8 mouse cellular contexts compared by ENCODE assay signal in the genomic region with DNA sequence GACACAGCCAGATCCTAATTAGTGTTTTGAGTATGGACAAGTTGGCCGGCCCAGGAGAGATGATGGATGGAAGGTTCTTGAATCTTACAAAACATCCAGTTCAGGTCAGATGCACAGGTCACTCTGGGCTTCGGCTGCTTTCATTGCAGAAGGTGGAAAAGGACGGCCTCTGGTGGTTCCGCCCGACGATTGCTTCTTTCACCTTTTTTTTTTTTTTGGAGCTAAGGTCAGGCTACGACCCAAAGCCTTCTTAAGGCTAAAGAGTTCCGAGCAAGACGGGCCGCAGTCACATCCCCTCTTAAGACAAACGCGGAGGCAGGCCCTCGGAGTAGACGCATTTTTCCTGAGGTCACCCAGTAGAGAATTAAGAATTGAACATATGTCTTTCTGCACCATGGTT. TPM values are rescaled to one million over a fixed set of nuclear protein-coding genes. Genes with fewer than 3 reads are reported as not detected.
DNase-seq lines count a peak whose midpoint lies in the region; ATAC-seq and TF ChIP-seq lines count a peak whose summit lies in the region.

No protein-coding gene starts in this region.

- no peak for DNase-seq in layer of hippocampus, adult 2 months (ENCODE audit: low spot score in 2 of 2)
- no peak for DNase-seq in layer of hippocampus, adult 9-10 months (ENCODE audit: low spot score)
- DNase-seq in cerebellum, adult 11 months = peak; percentile 63
- peak; percentile 31 for DNase-seq in heart, postnatal 25 days (ENCODE audit: low spot score)
- DNase-seq in kidney, postnatal 4 days = peak; percentile 66 to 81
- DNase-seq in spleen, adult 2 months (ENCODE audit: low read depth in 1 of 2, low spot score in 2 of 2) = peak; percentile 32 to 34

- H3K36me3 ChIP-seq in forebrain, embryonic 12.5 days (replicated peaks) = peaks cover 9% of the 10 kb centered on the region; the same call in 1 of the 2 replicates
- no peaks in the 10 kb centered on the region for H3K36me3 ChIP-seq in spleen, adult 2 months (ENCODE audit: control insufficient read depth, insufficient read depth, low read length)

- peak; percentile 79 for TF ChIP-seq CTCF in layer of hippocampus, adult 2 months (conservative IDR thresholded peaks at IDR 0.05)
- TF ChIP-seq CTCF in spleen, adult 2 months (IDR thresholded peaks at IDR 0.05; ENCODE audit: extremely low read depth, insufficient read depth, insufficient read length, insufficient replicate concordance) = peak; percentile 67; the same call in 1 of the 2 replicates

- peak; percentile 39 for ATAC-seq in forebrain, embryonic 12.5 days (ENCODE audit: low FRiP score)
- peak; percentile 70 for ATAC-seq in megakaryocyte, adult 5-6 weeks (ENCODE audit: poor library complexity, severe bottlenecking)

- TF ChIP-seq POLR2A in spleen, adult 2 months (IDR thresholded peaks at IDR 0.05; ENCODE audit: low read depth, low read length) = no peak

- H3K4me3 ChIP-seq in layer of hippocampus, adult 2 months = peak overlapping the region; percentile 77
- H3K4me3 ChIP-seq in forebrain, embryonic 12.5 days (replicated peaks) = peak overlapping the region; percentile 68
- H3K4me3 ChIP-seq in spleen, adult 2 months (ENCODE audit: extremely low read depth, insufficient read depth, insufficient read length) = peak overlapping the region; percentile 90

- H3K9me3 ChIP-seq in forebrain, embryonic 12.5 days = no peaks in the 10 kb centered on the region

- peak overlapping the region; percentile 54 for H3K9ac ChIP-seq in forebrain, embryonic 12.5 days

- H3K27me3 ChIP-seq in forebrain, embryonic 12.5 days = no peaks in the 10 kb centered on the region
- H3K27me3 ChIP-seq in spleen, adult 2 months (ENCODE audit: control insufficient read depth, insufficient read depth, low read length) = no peaks in the 10 kb centered on the region

- intact Hi-C loops in heart, postnatal 25 days (cut with DNase I) = loop anchor here (2.0 kb wide), 1 partner anchor 32 kb away; the partner anchor contains the start of gene Alas1

- peak overlapping the region; percentile 89 for H3K4me2 ChIP-seq in forebrain, embryonic 12.5 days

- peaks cover 16% of the 10 kb centered on the region for H3K4me1 ChIP-seq in forebrain, embryonic 12.5 days
- H3K4me1 ChIP-seq in spleen, adult 2 months (ENCODE audit: control insufficient read depth, insufficient read depth, insufficient read length) = peaks cover 4% of the 10 kb centered on the region; the same call in 1 of the 2 replicates

- peak overlapping the region; percentile 96 for H3K27ac ChIP-seq in layer of hippocampus, adult 2 months
- 0 out of 2 replicates have a peak overlapping the region, but pooled peaks have one; percentile 36 for H3K27ac ChIP-seq in forebrain, embryonic 12.5 days
- peak overlapping the region; percentile 76 for H3K27ac ChIP-seq in spleen, adult 2 months (ENCODE audit: insufficient read depth, low read length)

- WGBS in forebrain, embryonic 12.5 days = 2% methylated on average over 14 of the region's 14 CpGs
- WGBS in spleen, adult 2 months = under 1% methylated on average over 14 of the region's 14 CpGs

RNA-seq across cellular contexts. Expression of gene Poc1a, which starts 0.5 kb away (rescaled TPM):
- total RNA-seq in layer of hippocampus, adult 2 months (2021) = 10 to 100 TPM in 1 of 2 experiments, 1 to 10 TPM in 1; 8.6 to 14.5 TPM
- 23.4 and 23.8 TPM in 2 replicates for polyA plus RNA-seq in forebrain, embryonic 12.5 days (2016; fragmentation: Nextera tagmentation; extraction: Ambion mirVana)
- 1 to 10 TPM; 3.3 to 3.4 TPM for total RNA-seq in heart, postnatal 25 days (2021)
- total RNA-seq in megakaryocyte, adult 5-6 weeks (2015) = 26.7 and 37.1 TPM in 2 replicates
- total RNA-seq in megakaryocyte, adult 5-6 weeks (2017) = 15.7 and 23.1 TPM in 2 replicates
- polyA plus RNA-seq in spleen, adult 2 months (2012; rRNA removed) = 6.8 and 8.4 TPM in 2 replicates

RNA-seq across cellular contexts. Expression of gene Alas1, which starts 31.9 kb away (rescaled TPM):
- 100 to 1,000 TPM; 149 to 154 TPM for total RNA-seq in layer of hippocampus, adult 2 months (2021)
- polyA plus RNA-seq in forebrain, embryonic 12.5 days (2016; fragmentation: Nextera tagmentation; extraction: Ambion mirVana) = 78.0 and 79.0 TPM in 2 replicates
- 100 to 1,000 TPM; 571 to 593 TPM for total RNA-seq in heart, postnatal 25 days (2021)
- 84.6 and 91.1 TPM in 2 replicates for total RNA-seq in megakaryocyte, adult 5-6 weeks (2015)
- total RNA-seq in megakaryocyte, adult 5-6 weeks (2017) = 110 and 116 TPM in 2 replicates
- 29.6 and 39.5 TPM in 2 replicates for polyA plus RNA-seq in spleen, adult 2 months (2012; rRNA removed)

RNA-seq across cellular contexts. Expression of gene Tlr9, which starts 58.0 kb away (rescaled TPM):
- total RNA-seq in layer of hippocampus, adult 2 months (2021) = 1 to 10 TPM; 1.4 to 1.5 TPM
- polyA plus RNA-seq in forebrain, embryonic 12.5 days (2016; fragmentation: Nextera tagmentation; extraction: Ambion mirVana) = not detected in 2 replicates
- total RNA-seq in heart, postnatal 25 days (2021) = under 1 TPM; 0.52 to 0.64 TPM
- total RNA-seq in megakaryocyte, adult 5-6 weeks (2015) = 47.5 and 51.3 TPM in 2 replicates
- 7.4 and 10.9 TPM in 2 replicates for total RNA-seq in megakaryocyte, adult 5-6 weeks (2017)
- polyA plus RNA-seq in spleen, adult 2 months (2012; rRNA removed) = 65.3 and 90.7 TPM in 2 replicates

Comparison
In these comparisons a context has a peak if more than half of its experiments do, and no peak if none do; other contexts are left out.
1. DNase-seq: peak in cerebellum, adult 11 months (single experiment), heart, postnatal 25 days (single experiment), kidney, postnatal 4 days (2 of 2) and spleen, adult 2 months (2 of 2); none in layer of hippocampus, adult 2 months (0 of 2) and layer of hippocampus, adult 9-10 months (single experiment).
2. H3K27ac ChIP-seq: peak in every context shown above with its lines; median percentile 96 in layer of hippocampus, adult 2 months; 76 in spleen, adult 2 months; 36 in forebrain, embryonic 12.5 days.
3. Peak in every context shown above with its lines, with median percentiles within 50 percentile points of each other: H3K4me3 ChIP-seq.